Comparison of ENCODE assay signal across 12 mouse cellular contexts in the genomic region with DNA sequence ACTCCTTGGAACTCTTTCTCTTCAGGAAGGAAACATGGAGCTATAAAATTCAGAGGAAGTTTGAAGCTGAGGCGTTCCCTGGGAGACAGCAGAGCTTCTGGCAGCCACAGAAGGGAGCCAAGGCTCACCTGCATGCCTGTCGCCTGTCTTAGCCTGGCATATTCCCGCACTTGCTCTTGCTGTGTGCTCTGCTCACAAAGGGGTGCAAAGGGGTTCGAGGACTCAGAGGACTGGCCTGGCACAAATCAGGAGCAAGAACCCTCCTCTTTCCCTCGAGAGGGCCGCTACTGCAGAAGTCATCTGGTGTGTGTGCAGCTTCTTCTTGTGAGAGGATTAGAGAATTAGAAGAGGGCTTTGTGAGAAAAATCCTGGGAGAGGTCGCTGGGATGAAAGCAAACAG. TPM values are rescaled to one million over a fixed set of nuclear protein-coding genes. Genes with fewer than 3 reads are reported as not detected.
DNase-seq lines count a peak whose midpoint lies in the region; ATAC-seq lines count a peak whose summit lies in the region.
"Had no signal": no experiment of that assay in that cellular context is flagged by ENCODE, and none has a peak within 500 bp of the region (broad histone marks: within the 10 kb centered on the region; RNA-seq: fewer than 3 reads in every experiment).

No protein-coding gene starts in this region.

- H3K4me2 ChIP-seq in kidney, embryonic 15.5 days: peak overlapping the region; percentile 4; the same call in 1 of the 2 replicates
- H3K4me2 ChIP-seq in midbrain, embryonic 14.5 days (ENCODE audit: low read length): peak overlapping the region; percentile 46
- H3K4me2 ChIP-seq: limb, embryonic 13.5 days had no signal

- 27% methylated on average over 7 of the region's 7 CpGs for WGBS in kidney, embryonic 15.5 days
- WGBS in embryonic facial prominence, embryonic 10.5 days: 35% methylated on average over 7 of the region's 7 CpGs
- WGBS in hindbrain, embryonic 10.5 days: 23% methylated on average over 7 of the region's 7 CpGs
- WGBS in midbrain, embryonic 14.5 days: 23% methylated on average over 7 of the region's 7 CpGs

- DNase-seq in kidney, postnatal 25 days: no peak
- DNase-seq in embryonic facial prominence, embryonic 10.5 days (ENCODE audit: low spot score): no peak
- DNase-seq in hindbrain, embryonic 10.5 days (ENCODE audit: low spot score): no peak
- DNase-seq in midbrain, embryonic 14.5 days: peak; percentile 39
- no peak for DNase-seq in ovary, adult 18-20 months (ENCODE audit: low spot score)
- DNase-seq in adrenal gland, adult 8-10 months: no peak
- DNase-seq: gastrocnemius, postnatal 25 days; right cerebral cortex, postnatal 14 days had no signal

- H3K36me3 ChIP-seq in kidney, embryonic 15.5 days: no peaks in the 10 kb centered on the region
- H3K36me3 ChIP-seq in embryonic facial prominence, embryonic 10.5 days (replicated peaks): no peaks in the 10 kb centered on the region
- H3K36me3 ChIP-seq in hindbrain, embryonic 10.5 days: no peaks in the 10 kb centered on the region
- no peaks in the 10 kb centered on the region for H3K36me3 ChIP-seq in midbrain, embryonic 14.5 days (ENCODE audit: control insufficient read depth, insufficient read depth, low read length)
- H3K36me3 ChIP-seq: limb, embryonic 13.5 days had no signal

- H3K27me3 ChIP-seq in kidney, embryonic 15.5 days: peaks cover 33% of the 10 kb centered on the region
- peaks cover 75% of the 10 kb centered on the region for H3K27me3 ChIP-seq in embryonic facial prominence, embryonic 10.5 days (replicated peaks; ENCODE audit: low read depth, poor library complexity, severe bottlenecking)
- H3K27me3 ChIP-seq in hindbrain, embryonic 10.5 days (ENCODE audit: insufficient read depth, poor library complexity, severe bottlenecking): peaks cover 32% of the 10 kb centered on the region
- no peaks in the 10 kb centered on the region for H3K27me3 ChIP-seq in midbrain, embryonic 14.5 days (ENCODE audit: control insufficient read depth, insufficient read depth, low read length)

- no peak overlapping the region for H3K9ac ChIP-seq in kidney, embryonic 15.5 days
- peak overlapping the region; percentile 1; the same call in 1 of the 2 replicates for H3K9ac ChIP-seq in midbrain, embryonic 14.5 days (replicated peaks; ENCODE audit: low read length)
- H3K9ac ChIP-seq: limb, embryonic 13.5 days had no signal

- ATAC-seq in kidney, embryonic 15.5 days (replicated peaks; ENCODE audit: low FRiP score): no peak
- ATAC-seq in midbrain, embryonic 14.5 days (ENCODE audit: low FRiP score, low TSS enrichment): peak; percentile 43; the same call in 1 of the 2 replicates
- no peak for ATAC-seq in monocyte, adult 5-6 weeks (replicated peaks; ENCODE audit: insufficient number of reproducible peaks, low FRiP score, low TSS enrichment, poor library complexity, severe bottlenecking)

- H3K9me3 ChIP-seq in kidney, embryonic 15.5 days (replicated peaks): no peaks in the 10 kb centered on the region
- H3K9me3 ChIP-seq in embryonic facial prominence, embryonic 10.5 days: no peaks in the 10 kb centered on the region
- no peaks in the 10 kb centered on the region for H3K9me3 ChIP-seq in hindbrain, embryonic 10.5 days
- H3K9me3 ChIP-seq in midbrain, embryonic 14.5 days (ENCODE audit: control insufficient read depth, low read length): no peaks in the 10 kb centered on the region
- H3K9me3 ChIP-seq: limb, embryonic 13.5 days had no signal

- H3K4me1 ChIP-seq in kidney, embryonic 15.5 days: 0 out of 2 replicates have a peak, but pooled peaks cover 4% of the 10 kb centered on the region
- H3K4me1 ChIP-seq in embryonic facial prominence, embryonic 10.5 days: peaks cover 8% of the 10 kb centered on the region
- H3K4me1 ChIP-seq in hindbrain, embryonic 10.5 days (replicated peaks): peaks cover 21% of the 10 kb centered on the region
- H3K4me1 ChIP-seq in midbrain, embryonic 14.5 days (ENCODE audit: control insufficient read depth, insufficient read depth, low read length): 0 out of 2 replicates have a peak, but pooled peaks cover 4% of the 10 kb centered on the region

- no peak overlapping the region for H3K4me3 ChIP-seq in kidney, embryonic 15.5 days (replicated peaks)
- H3K4me3 ChIP-seq in embryonic facial prominence, embryonic 10.5 days: peak overlapping the region; percentile 31
- peak overlapping the region; percentile 47 for H3K4me3 ChIP-seq in hindbrain, embryonic 10.5 days
- peak overlapping the region; percentile 20; the same call in 1 of the 2 replicates for H3K4me3 ChIP-seq in midbrain, embryonic 14.5 days (replicated peaks; ENCODE audit: low read depth, low read length)
- H3K4me3 ChIP-seq: limb, embryonic 13.5 days had no signal

- H3K27ac ChIP-seq in kidney, embryonic 15.5 days: no peak overlapping the region
- peak overlapping the region; percentile 61 for H3K27ac ChIP-seq in embryonic facial prominence, embryonic 10.5 days (replicated peaks)
- peak overlapping the region; percentile 89 for H3K27ac ChIP-seq in hindbrain, embryonic 10.5 days
- peak overlapping the region; percentile 78 for H3K27ac ChIP-seq in midbrain, embryonic 14.5 days (replicated peaks; ENCODE audit: low read depth, low read length)
- H3K27ac ChIP-seq: limb, embryonic 13.5 days had no signal

RNA-seq across cellular contexts. Expression of a gene that starts 48.3 kb away (rescaled TPM):
- 0.17 and 0.22 TPM in 2 replicates for polyA plus RNA-seq in kidney, embryonic 15.5 days (2015; fragmentation: Nextera tagmentation; extraction: Ambion mirVana)
- 0.27 and 0.33 TPM in 2 replicates for polyA plus RNA-seq in embryonic facial prominence, embryonic 10.5 days (2016; fragmentation: Nextera tagmentation; extraction: Ambion mirVana)
- polyA plus RNA-seq in hindbrain, embryonic 10.5 days (2016; fragmentation: Nextera tagmentation; extraction: Ambion mirVana): 0.20 TPM in 1 of 2 replicates, not detected in the other
- not detected in 2 replicates for polyA plus RNA-seq in midbrain, embryonic 14.5 days (2014; fragmentation: Nextera tagmentation; extraction: Ambion mirVana)
- not detected in 3 replicates for total RNA-seq in monocyte, adult 5-6 weeks (2017)
- total RNA-seq in adrenal gland, adult 8-10 months (2022): not detected
- total RNA-seq: gastrocnemius, postnatal 25 days; layer of hippocampus, postnatal 10 days had no signal
